Mouse (Mus musculus): ENCODE data around the gene Olfr127. TPM values are rescaled to one million over a fixed set of nuclear protein-coding genes. Genes with fewer than 3 reads are reported as not detected.
"Not testable (repeated sequence)": the region's sequence is repeated elsewhere in the genome, so short reads cannot be mapped to it uniquely, and the experiment has no call there.

Olfr127 gene
- polyA plus RNA-seq (2012), result not detected in 2 replicates

DNA sequence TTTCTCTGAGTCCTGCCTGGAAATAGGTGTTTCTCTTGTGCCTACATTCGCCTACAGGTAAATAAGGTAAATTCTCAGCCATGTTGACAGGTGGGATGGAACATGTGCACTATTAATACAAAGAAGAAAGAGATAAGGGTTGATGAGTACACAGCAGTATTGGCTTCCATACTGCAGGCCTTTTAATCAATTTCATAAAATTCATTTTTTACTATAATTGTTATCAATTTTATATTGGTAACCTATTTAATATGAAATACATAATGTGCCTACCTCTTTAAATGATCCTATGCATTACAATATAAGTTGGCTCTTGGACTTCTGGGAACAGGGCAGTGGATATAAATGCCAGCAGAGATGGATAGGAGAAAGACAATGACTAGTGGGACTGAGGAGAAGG lies at the start of gene Olfr127:
TSS of gene Olfr127 (plus strand) at position 301 of the 400 bp plus-strand sequence.
- H3K4me1 ChIP-seq (ENCODE audit: control insufficient read depth), result no peaks in the 10 kb centered on the region
- no peaks in the 10 kb centered on the region for H3K27me3 ChIP-seq (ENCODE audit: control insufficient read depth)
- TF ChIP-seq GATA1 (IDR thresholded peaks at IDR 0.05; ENCODE audit: low read length), result no peak
- TF ChIP-seq TAL1 (IDR thresholded peaks at IDR 0.05; ENCODE audit: low read length), result no peak

DNA sequence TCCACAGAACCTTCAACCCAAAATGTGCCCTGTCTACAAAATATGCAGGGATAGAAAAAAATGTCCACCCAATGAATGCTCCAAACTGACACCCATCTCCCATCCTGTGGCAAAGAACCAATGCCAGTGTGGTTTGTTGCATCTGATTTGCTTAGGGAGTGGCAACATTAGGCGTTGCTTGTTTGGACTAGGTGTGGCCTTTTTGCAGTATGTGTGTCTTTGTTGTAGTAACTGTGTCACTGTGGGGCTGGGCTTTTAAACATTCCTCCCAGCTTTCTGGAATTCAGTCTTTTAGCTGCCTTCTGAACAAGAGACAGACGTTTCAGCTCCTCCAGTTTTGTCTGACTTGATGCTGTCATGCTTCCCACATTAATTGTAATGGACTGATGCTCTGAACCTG lies 36.3 kb upstream of the Olfr127 start:
- Histone ChIP-seq H3K27me3 (ENCODE audit: control insufficient read depth) (no peaks in the 10 kb centered on the region), H3K4me3 (replicated peaks) (no peak overlapping the region), H3K36me3 (ENCODE audit: control insufficient read depth) (no peaks in the 10 kb centered on the region), H3K9me3 (ENCODE audit: control insufficient read depth, low read length) (peaks cover 13% of the 10 kb centered on the region), H3K4me1 (ENCODE audit: control insufficient read depth) (no peaks in the 10 kb centered on the region)
- TF ChIP-seq TAL1 (IDR thresholded peaks at IDR 0.05; ENCODE audit: low read length), result no peak
- TF ChIP-seq GATA1 (IDR thresholded peaks at IDR 0.05; ENCODE audit: low read length), result no peak

More for the DNA sequence above, at the start of gene Olfr127:
- Histone ChIP-seq H3K9me3 (ENCODE audit: control insufficient read depth, low read length) (no peaks in the 10 kb centered on the region), H3K36me3 (ENCODE audit: control insufficient read depth) (no peaks in the 10 kb centered on the region), H3K4me3 (replicated peaks) (no peak within 1 kb of the TSS)

DNA sequence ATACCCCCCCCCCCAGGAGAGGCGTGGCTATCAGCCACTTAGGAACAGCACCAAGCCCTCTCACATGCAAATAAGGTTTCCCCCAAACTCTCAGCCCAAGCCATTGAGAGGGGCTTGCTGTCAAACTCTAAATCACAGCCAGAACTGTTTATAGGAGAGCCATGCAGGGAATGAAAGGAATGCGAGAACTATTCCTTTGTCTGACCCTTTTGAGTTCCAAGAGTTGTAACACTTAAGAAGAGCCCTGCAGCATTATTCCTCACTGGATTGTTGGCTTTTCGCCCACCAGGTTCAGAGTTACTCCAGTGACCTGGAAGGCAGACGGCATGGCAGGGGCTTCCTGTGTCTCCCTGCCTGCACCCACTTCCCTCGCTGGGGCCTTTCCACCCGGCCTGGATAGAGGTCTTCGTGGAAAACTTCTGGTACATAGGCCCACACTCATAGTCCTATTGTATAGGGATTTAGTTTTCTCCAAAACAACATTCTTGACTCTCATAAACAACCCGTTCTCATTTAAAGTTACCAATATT lies 30.5 kb upstream of the Olfr127 start:
- Histone ChIP-seq H3K4me3 (replicated peaks) (no peak overlapping the region), H3K4me1 (ENCODE audit: control insufficient read depth) (no peaks in the 10 kb centered on the region), H3K27me3 (ENCODE audit: control insufficient read depth) (no peaks in the 10 kb centered on the region), H3K36me3 (ENCODE audit: control insufficient read depth) (no peaks in the 10 kb centered on the region), H3K9me3 (ENCODE audit: control insufficient read depth, low read length) (peaks cover 2% of the 10 kb centered on the region; the same call in 1 of the 2 replicates)
- no peak for TF ChIP-seq GATA1 (IDR thresholded peaks at IDR 0.05; ENCODE audit: low read length)

DNA sequence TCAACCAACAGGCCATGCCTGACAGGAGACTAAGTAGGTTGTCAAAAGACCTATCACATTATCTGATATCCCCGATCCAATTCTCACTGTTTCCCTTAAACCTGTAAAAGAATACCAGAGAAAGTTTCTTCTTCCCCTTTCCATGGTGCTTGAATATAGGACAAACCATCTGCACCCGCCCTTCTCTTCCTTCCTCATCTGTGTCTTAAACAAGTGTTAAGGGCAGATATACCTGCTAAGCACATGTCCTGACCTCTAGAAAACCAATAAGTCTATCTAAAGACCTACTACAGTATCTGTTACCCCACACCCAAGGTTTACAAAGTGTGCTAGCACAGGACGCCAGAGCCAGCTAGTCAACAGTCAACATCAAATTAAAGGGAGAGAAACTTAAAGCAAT lies 26.4 kb upstream of the Olfr127 start:
- Histone ChIP-seq H3K36me3 (ENCODE audit: control insufficient read depth) (no peaks in the 10 kb centered on the region), H3K4me3 (replicated peaks) (no peak overlapping the region), H3K9me3 (ENCODE audit: control insufficient read depth, low read length) (peaks cover 2% of the 10 kb centered on the region; the same call in 1 of the 2 replicates), H3K4me1 (ENCODE audit: control insufficient read depth) (no peaks in the 10 kb centered on the region), H3K27me3 (ENCODE audit: control insufficient read depth) (no peaks in the 10 kb centered on the region)
- TF ChIP-seq GATA1 (IDR thresholded peaks at IDR 0.05; ENCODE audit: low read length) (no peak), TAL1 (IDR thresholded peaks at IDR 0.05; ENCODE audit: low read length) (no peak)

DNA sequence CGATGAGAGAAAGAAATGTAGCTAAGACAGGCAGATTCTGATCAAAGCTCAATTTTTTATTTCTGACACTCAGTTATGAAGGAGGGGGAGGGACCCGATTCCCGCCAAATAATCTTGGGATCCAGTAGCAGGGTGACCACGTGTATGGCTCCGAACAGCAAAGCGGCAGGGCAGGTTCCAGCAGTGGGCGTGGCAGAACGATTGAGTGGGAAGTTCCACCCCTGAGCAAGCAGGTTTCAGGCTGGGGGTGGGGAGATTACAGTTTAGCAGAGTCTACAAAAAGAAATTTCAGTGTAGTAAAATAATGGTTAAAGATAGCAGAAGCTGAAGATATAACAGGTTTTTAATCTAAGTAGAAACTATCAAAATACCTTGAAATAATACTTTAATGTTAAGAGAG lies 6.6 kb downstream of the Olfr127 start:
- not testable (repeated sequence) for H3K4me1 ChIP-seq (ENCODE audit: control insufficient read depth); H3K36me3 ChIP-seq (ENCODE audit: control insufficient read depth); H3K27me3 ChIP-seq (ENCODE audit: control insufficient read depth); H3K4me3 ChIP-seq (replicated peaks); H3K9me3 ChIP-seq (ENCODE audit: control insufficient read depth, low read length)

DNA sequence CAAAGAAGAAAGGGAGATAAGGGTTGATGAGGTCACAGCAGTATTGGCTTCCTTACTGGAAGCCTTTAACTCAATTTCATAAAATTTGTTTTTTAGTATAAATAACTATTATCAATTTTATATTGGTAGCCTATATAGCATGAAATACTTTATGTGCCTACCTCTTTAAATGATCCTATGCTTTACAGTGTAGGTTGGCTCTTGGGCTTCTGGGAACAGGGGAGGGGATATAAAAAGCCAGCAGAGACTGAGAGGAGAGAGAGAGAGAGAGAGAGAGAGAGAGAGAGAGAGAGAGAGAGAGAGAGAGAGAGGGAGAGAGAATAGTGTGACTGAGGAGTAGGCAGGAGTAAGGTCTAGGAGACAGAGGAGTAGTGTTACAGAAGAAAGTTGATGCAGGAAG lies 20.0 kb downstream of the Olfr127 start, which contains the start of gene Olfr128:
TSS of gene Olfr128 (plus strand) at position 301 of the 400 bp plus-strand sequence.
- no peak within 1 kb of the TSS for H3K4me3 ChIP-seq (replicated peaks)
- no peaks in the 10 kb centered on the region for H3K9me3 ChIP-seq (ENCODE audit: control insufficient read depth, low read length)
- H3K27me3 ChIP-seq (ENCODE audit: control insufficient read depth), result no peaks in the 10 kb centered on the region
- TF ChIP-seq TAL1 (IDR thresholded peaks at IDR 0.05; ENCODE audit: low read length) (no peak), GATA1 (IDR thresholded peaks at IDR 0.05; ENCODE audit: low read length) (no peak)
- H3K36me3 ChIP-seq (ENCODE audit: control insufficient read depth), result no peaks in the 10 kb centered on the region
- H3K4me1 ChIP-seq (ENCODE audit: control insufficient read depth), result no peaks in the 10 kb centered on the region

DNA sequence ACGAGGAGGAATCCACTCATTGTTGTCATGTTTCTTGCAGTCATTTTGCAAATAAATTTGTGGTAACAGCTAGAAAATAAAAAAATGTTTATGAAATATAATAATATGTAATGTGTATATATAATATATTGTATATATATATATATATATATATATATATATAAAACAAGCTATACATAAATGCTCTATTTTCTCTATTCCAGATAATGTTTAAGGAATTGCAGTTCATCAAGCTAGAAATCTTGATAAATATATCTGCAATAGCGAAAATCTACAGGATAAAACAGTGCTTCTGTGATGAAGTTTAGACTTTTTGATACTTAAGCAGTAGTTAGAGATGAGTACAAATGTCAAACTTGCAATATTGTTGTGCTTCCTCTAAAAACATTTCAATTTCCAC lies 52.7 kb downstream of the Olfr127 start, which contains the start of gene Olfr761:
TSS of gene Olfr761 (minus strand) at position 101 of the 400 bp plus-strand sequence.
- no peaks in the 10 kb centered on the region for H3K27me3 ChIP-seq (ENCODE audit: control insufficient read depth)
- H3K4me1 ChIP-seq (ENCODE audit: control insufficient read depth), result no peaks in the 10 kb centered on the region
- H3K9me3 ChIP-seq (ENCODE audit: control insufficient read depth, low read length), result no peaks in the 10 kb centered on the region
- TF ChIP-seq TAL1 (IDR thresholded peaks at IDR 0.05; ENCODE audit: low read length) (no peak), GATA1 (IDR thresholded peaks at IDR 0.05; ENCODE audit: low read length) (no peak)
- H3K36me3 ChIP-seq (ENCODE audit: control insufficient read depth), result no peaks in the 10 kb centered on the region
- no peak within 1 kb of the TSS for H3K4me3 ChIP-seq (replicated peaks)

Other genes starting within 250 kb of the Olfr127 start
- gene Olfr117, start 236.7 kb upstream of the Olfr127 start, polyA plus RNA-seq (2012), result not detected in 2 replicates
- gene Olfr118, start 233.4 kb upstream of the Olfr127 start, polyA plus RNA-seq (2012), result not detected in 2 replicates
- gene Olfr119, start 203.9 kb upstream of the Olfr127 start, polyA plus RNA-seq (2012), result not detected in 2 replicates
- gene Olfr120, start 178.6 kb upstream of the Olfr127 start, polyA plus RNA-seq (2012), result not detected in 2 replicates
- not detected in 2 replicates for gene Olfr121, start 151.6 kb upstream of the Olfr127 start, polyA plus RNA-seq (2012)
- not detected in 2 replicates for gene Olfr122, start 131.8 kb upstream of the Olfr127 start, polyA plus RNA-seq (2012)
- 0.03 TPM in 1 of 2 replicates, not detected in the other for gene Olfr123, start 106.9 kb upstream of the Olfr127 start, polyA plus RNA-seq (2012)
- gene Olfr124, start 100.5 kb upstream of the Olfr127 start, polyA plus RNA-seq (2012), result not detected in 2 replicates
- not detected in 2 replicates for gene Olfr125, start 67.5 kb upstream of the Olfr127 start, polyA plus RNA-seq (2012)
- not detected in 2 replicates for gene Olfr126, start 53.0 kb upstream of the Olfr127 start, polyA plus RNA-seq (2012)
- 0.04 TPM in 1 of 2 replicates, not detected in the other for gene Olfr128, start 20.1 kb downstream of the Olfr127 start, polyA plus RNA-seq (2012)
- gene Olfr761, start 52.6 kb downstream of the Olfr127 start, polyA plus RNA-seq (2012), result not detected in 2 replicates
- not detected in 2 replicates for gene Olfr129, start 159.6 kb downstream of the Olfr127 start, polyA plus RNA-seq (2012)
- gene Olfr130, start 163.5 kb downstream of the Olfr127 start, polyA plus RNA-seq (2012), result not detected in 2 replicates
- gene Olfr131, start 188.3 kb downstream of the Olfr127 start, polyA plus RNA-seq (2012), result not detected in 2 replicates
- not detected in 2 replicates for gene Olfr132, start 234.1 kb downstream of the Olfr127 start, polyA plus RNA-seq (2012)
- not detected in 2 replicates for gene Olfr133, start 244.8 kb downstream of the Olfr127 start, polyA plus RNA-seq (2012)

Data from erythroblast, embryonic 14.5 days (primary cell).